Mouse (Mus musculus) T-helper 1 cell (primary cell): Measurements from ENCODE around the gene Rnf41.

Experiments
- in situ Hi-C: fragments of 300-600 bp; cut with MboI, MseI; formaldehyde crosslinking; loops from one replicate; pipeline ENCODE4 v1.15.1; 2025; ENCODE audit warnings: high pct_unique_total_duplicates

Rnf41 gene

GRCm38 (mm10) chr10:128429052-128429451 is 17.6 kb downstream of the Rnf41 start:
- in situ Hi-C loops: no loop called here

GRCm38 (mm10) chr10:128429454-128429853 is 18.0 kb downstream of the Rnf41 start:
- in situ Hi-C loops: no loop called here

- in situ Hi-C loops: no loop called here
These were observed 22.0 kb downstream of the Rnf41 start for GRCm38 (mm10) chr10:128433417-128433816.

- in situ Hi-C loops: loop anchor here (5.0 kb wide), 1 partner anchor 47 kb away; no protein-coding TSS in a partner anchor
These were observed 23.2 kb downstream of the Rnf41 start for GRCm38 (mm10) chr10:128434681-128435080.

GRCm38 (mm10) chr10:128435186-128435823 is 23.8 kb downstream of the Rnf41 start:
- in situ Hi-C loops: loop anchor here (5.0 kb wide), 1 partner anchor 48 kb away; no protein-coding TSS in a partner anchor

- in situ Hi-C loops: loop anchor here (5.0 kb wide), 1 partner anchor 49 kb away; no protein-coding TSS in a partner anchor
These were observed 24.4 kb downstream of the Rnf41 start for GRCm38 (mm10) chr10:128435873-128436272.

GRCm38 (mm10) chr10:128436376-128436775 is 24.9 kb downstream of the Rnf41 start:
- in situ Hi-C loops: loop anchor here (5.0 kb wide), 1 partner anchor 49 kb away; no protein-coding TSS in a partner anchor

GRCm38 (mm10) chr10:128438675-128439279 is 27.3 kb downstream of the Rnf41 start:
- in situ Hi-C loops: loop anchor here (5.0 kb wide), 1 partner anchor 51 kb away; no protein-coding TSS in a partner anchor

- in situ Hi-C loops: no loop called here
These were observed 28.9 kb downstream of the Rnf41 start for GRCm38 (mm10) chr10:128440407-128440806.

- in situ Hi-C loops: no loop called here
These were observed 30.1 kb downstream of the Rnf41 start for GRCm38 (mm10) chr10:128441324-128442119.

GRCm38 (mm10) chr10:128442718-128443117 is 31.3 kb downstream of the Rnf41 start:
- in situ Hi-C loops: no loop called here

GRCm38 (mm10) chr10:128444354-128444753 is 32.9 kb downstream of the Rnf41 start:
- in situ Hi-C loops: no loop called here

GRCm38 (mm10) chr10:128445407-128445806 is 34.0 kb downstream of the Rnf41 start:
- in situ Hi-C loops: no loop called here

GRCm38 (mm10) chr10:128451014-128451413 is 39.6 kb downstream of the Rnf41 start:
- in situ Hi-C loops: no loop called here

- in situ Hi-C loops: no loop called here
These were observed 43.0 kb downstream of the Rnf41 start for GRCm38 (mm10) chr10:128454471-128454870.

- in situ Hi-C loops: no loop called here
These were observed 43.8 kb downstream of the Rnf41 start for GRCm38 (mm10) chr10:128455280-128455679.

- in situ Hi-C loops: no loop called here
These were observed 46.2 kb downstream of the Rnf41 start for GRCm38 (mm10) chr10:128457676-128458075.

GRCm38 (mm10) chr10:128458348-128458718 is 46.9 kb downstream of the Rnf41 start:
- in situ Hi-C loops: no loop called here

GRCm38 (mm10) chr10:128458719-128459408 is 47.4 kb downstream of the Rnf41 start, which contains the start of gene Smarcc2:
TSS of gene Smarcc2 (plus strand) at chr10:128459248.
- in situ Hi-C loops: no loop called here

- in situ Hi-C loops: no loop called here
These were observed 48.2 kb downstream of the Rnf41 start for GRCm38 (mm10) chr10:128459409-128460269.

GRCm38 (mm10) chr10:128460270-128460630 is 48.8 kb downstream of the Rnf41 start:
- in situ Hi-C loops: no loop called here
